Mouse (Mus musculus): ENCODE results near the gene Dhx30. TPM values are rescaled to one million over a fixed set of nuclear protein-coding genes. Genes with fewer than 3 reads are reported as not detected.

Gene Dhx30
- polyA plus RNA-seq, 1 experiment from 2014 or later: 158 TPM

GRCm38 (mm10) chr9:110035091-110035490 is 82.5 kb downstream of the Dhx30 start:
- no peak overlapping the region for H3K27ac ChIP-seq
- no peaks in the 10 kb centered on the region for H3K4me1 ChIP-seq
- 84% methylated on average over 4 of the region's 4 CpGs for WGBS
- H3K4me3 ChIP-seq: no peak overlapping the region
- no peak overlapping the region for H3K9ac ChIP-seq
- peaks cover 69% of the 10 kb centered on the region for H3K36me3 ChIP-seq
- H3K27me3 ChIP-seq: no peaks in the 10 kb centered on the region
- H3K4me2 ChIP-seq (replicated peaks): no peak overlapping the region
- H3K9me3 ChIP-seq: no peaks in the 10 kb centered on the region
- ATAC-seq (ENCODE audit: low FRiP score, low read depth): no peak

Other genes starting within 250 kb of the Dhx30 start
- 35.3 and 36.3 TPM in 2 replicates for gene Cdc25a, start 242.3 kb downstream of the Dhx30 start, polyA plus RNA-seq (2015; fragmentation: Nextera tagmentation; extraction: Ambion mirVana)
- gene Map4, start 186.4 kb downstream of the Dhx30 start, polyA plus RNA-seq (2015; fragmentation: Nextera tagmentation; extraction: Ambion mirVana): 58.2 and 65.5 TPM in 2 replicates
- gene Smarcc1, start 122 bp downstream of the Dhx30 start, polyA plus RNA-seq (2015; fragmentation: Nextera tagmentation; extraction: Ambion mirVana): 174 and 188 TPM in 2 replicates
- gene Cspg5, start 126.0 kb upstream of the Dhx30 start, polyA plus RNA-seq (2015; fragmentation: Nextera tagmentation; extraction: Ambion mirVana): 3.7 and 4.5 TPM in 2 replicates
- gene Elp6, start 187.3 kb upstream of the Dhx30 start, polyA plus RNA-seq (2015; fragmentation: Nextera tagmentation; extraction: Ambion mirVana): 34.4 and 35.8 TPM in 2 replicates
- 39.7 and 40.2 TPM in 2 replicates for gene Scap, start 215.5 kb upstream of the Dhx30 start, polyA plus RNA-seq (2015; fragmentation: Nextera tagmentation; extraction: Ambion mirVana)